Mouse (Mus musculus): ENCODE measurements at regions not wholly inside any gene's neighbourhood (a gene's known extent, or its start where the extent isn't known, plus 50 kb on each side); places are given as distances from the start of the nearest gene placed in this dataset.
A peak's percentile ranks its signal among the peaks of the same experiment; 100 is the strongest.

DNA sequence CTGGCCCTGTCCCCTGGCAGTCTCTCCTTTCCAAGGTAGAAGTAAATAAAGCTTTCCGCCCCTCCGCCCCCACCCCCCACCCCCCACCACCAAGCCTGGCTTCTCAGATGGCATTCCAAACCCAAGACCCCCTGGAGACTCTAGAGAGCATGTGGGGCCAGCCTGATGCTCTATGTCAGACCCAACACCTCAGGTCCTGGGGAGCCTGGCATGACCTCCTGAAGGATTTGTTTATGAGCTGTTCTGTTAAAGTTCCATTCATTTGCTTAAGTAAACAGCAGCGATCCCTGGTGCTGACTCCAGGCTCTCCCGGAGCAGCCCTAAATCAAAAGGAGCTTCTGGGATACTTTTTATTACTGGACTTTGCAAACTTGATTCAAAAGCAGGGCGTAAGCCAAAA is 137.3 kb upstream of the Hs3st3a1 start:
- Histone ChIP-seq H3K9me3 (replicated peaks; ENCODE audit: control insufficient read depth, low read length) (no peaks in the 10 kb centered on the region), H3K4me3 (ENCODE audit: low read depth, low read length) (no peak overlapping the region), H3K9ac (replicated peaks; ENCODE audit: low read depth, low read length) (no peak overlapping the region), H3K36me3 (replicated peaks; ENCODE audit: control insufficient read depth, insufficient read depth, low read length) (no peaks in the 10 kb centered on the region), H3K27ac (ENCODE audit: low read depth) (no peak overlapping the region), H3K4me1 (ENCODE audit: control insufficient read depth, insufficient read depth) (no peaks in the 10 kb centered on the region), H3K4me2 (ENCODE audit: low read depth, low read length) (no peak overlapping the region), H3K27me3 (ENCODE audit: control insufficient read depth, insufficient read depth, low read length) (0 out of 2 replicates have a peak, but pooled peaks cover 7% of the 10 kb centered on the region)
- TF ChIP-seq EP300 (IDR thresholded peaks at IDR 0.05; ENCODE audit: low read depth) (no peak), CTCF (IDR thresholded peaks at IDR 0.05; ENCODE audit: low read depth) (no peak)
- 24% methylated on average over 5 of the region's 5 CpGs for WGBS
- DNase-seq (ENCODE audit: low spot score) (no peak), ATAC-seq (ENCODE audit: insufficient read depth, low read depth) (no peak)

- no peak for ATAC-seq (ENCODE audit: insufficient read depth, low read depth)
- Histone ChIP-seq H3K27me3 (ENCODE audit: control insufficient read depth, insufficient read depth, low read length) (no peaks in the 10 kb centered on the region), H3K4me1 (ENCODE audit: control insufficient read depth, insufficient read depth) (no peaks in the 10 kb centered on the region), H3K9me3 (replicated peaks; ENCODE audit: control insufficient read depth, low read length) (no peaks in the 10 kb centered on the region), H3K9ac (replicated peaks; ENCODE audit: low read depth, low read length) (no peak overlapping the region), H3K27ac (ENCODE audit: low read depth) (no peak overlapping the region), H3K4me3 (ENCODE audit: low read depth, low read length) (no peak overlapping the region), H3K4me2 (ENCODE audit: low read depth, low read length) (no peak overlapping the region), H3K36me3 (replicated peaks; ENCODE audit: control insufficient read depth, insufficient read depth, low read length) (no peaks in the 10 kb centered on the region)
- DNase-seq (ENCODE audit: low spot score), result no peak
- WGBS, result 86% methylated on average over 3 of the region's 3 CpGs
- TF ChIP-seq EP300 (IDR thresholded peaks at IDR 0.05; ENCODE audit: low read depth) (no peak), CTCF (IDR thresholded peaks at IDR 0.05; ENCODE audit: low read depth) (no peak)
Measured at GRCm38 (mm10) chr11:64288236-64288635, 146.9 kb upstream of the Hs3st3a1 start.

GRCm38 (mm10) chr11:64287499-64287898 is 147.6 kb upstream of the Hs3st3a1 start:
- TF ChIP-seq CTCF (IDR thresholded peaks at IDR 0.05; ENCODE audit: low read depth), result no peak
- TF ChIP-seq EP300 (IDR thresholded peaks at IDR 0.05; ENCODE audit: low read depth), result no peak
- Histone ChIP-seq H3K27ac (ENCODE audit: low read depth) (no peak overlapping the region), H3K4me3 (ENCODE audit: low read depth, low read length) (no peak overlapping the region), H3K27me3 (ENCODE audit: control insufficient read depth, insufficient read depth, low read length) (no peaks in the 10 kb centered on the region), H3K9me3 (replicated peaks; ENCODE audit: control insufficient read depth, low read length) (no peaks in the 10 kb centered on the region), H3K36me3 (replicated peaks; ENCODE audit: control insufficient read depth, insufficient read depth, low read length) (no peaks in the 10 kb centered on the region), H3K9ac (replicated peaks; ENCODE audit: low read depth, low read length) (no peak overlapping the region), H3K4me2 (ENCODE audit: low read depth, low read length) (no peak overlapping the region), H3K4me1 (ENCODE audit: control insufficient read depth, insufficient read depth) (no peaks in the 10 kb centered on the region)
- DNase-seq (ENCODE audit: low spot score), result no peak
- ATAC-seq (ENCODE audit: insufficient read depth, low read depth), result no peak

DNA sequence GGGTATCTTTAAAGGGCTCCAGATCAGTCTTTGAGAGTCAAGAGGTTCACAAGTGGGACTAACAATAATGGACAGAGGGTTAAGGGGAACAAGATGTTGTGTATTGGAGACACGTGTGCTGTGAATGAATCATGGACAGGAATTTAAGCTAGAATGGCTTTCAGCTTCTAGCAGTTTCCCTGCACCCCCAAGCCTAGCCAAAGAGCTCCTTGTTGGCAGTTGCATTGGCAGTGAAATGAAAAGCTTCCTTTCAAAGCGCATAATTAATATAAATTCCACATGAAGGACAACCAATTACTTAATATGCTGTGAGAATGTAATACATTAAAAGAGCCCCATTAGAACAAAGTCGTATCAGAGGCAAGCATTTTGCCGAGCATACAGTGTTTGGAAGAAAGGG is 153.4 kb upstream of the Hs3st3a1 start:
- DNase-seq (ENCODE audit: low spot score) (no peak), ATAC-seq (ENCODE audit: insufficient read depth, low read depth) (no peak)
- H3K4me2 ChIP-seq (ENCODE audit: low read depth, low read length), result no peak overlapping the region
- H3K4me1 ChIP-seq (ENCODE audit: control insufficient read depth, insufficient read depth), result no peaks in the 10 kb centered on the region
- no peak for TF ChIP-seq CTCF (IDR thresholded peaks at IDR 0.05; ENCODE audit: low read depth)
- no peak for TF ChIP-seq EP300 (IDR thresholded peaks at IDR 0.05; ENCODE audit: low read depth)
- no peaks in the 10 kb centered on the region for H3K36me3 ChIP-seq (replicated peaks; ENCODE audit: control insufficient read depth, insufficient read depth, low read length)
- no peaks in the 10 kb centered on the region for H3K9me3 ChIP-seq (replicated peaks; ENCODE audit: control insufficient read depth, low read length)
- no peak overlapping the region for H3K9ac ChIP-seq (replicated peaks; ENCODE audit: low read depth, low read length)
- H3K27ac ChIP-seq (ENCODE audit: low read depth), result no peak overlapping the region
- 74% methylated on average over 4 of the region's 4 CpGs for WGBS
- no peak overlapping the region for H3K4me3 ChIP-seq (ENCODE audit: low read depth, low read length)
- H3K27me3 ChIP-seq (ENCODE audit: control insufficient read depth, insufficient read depth, low read length), result 0 out of 2 replicates have a peak, but pooled peaks cover 2% of the 10 kb centered on the region

DNA sequence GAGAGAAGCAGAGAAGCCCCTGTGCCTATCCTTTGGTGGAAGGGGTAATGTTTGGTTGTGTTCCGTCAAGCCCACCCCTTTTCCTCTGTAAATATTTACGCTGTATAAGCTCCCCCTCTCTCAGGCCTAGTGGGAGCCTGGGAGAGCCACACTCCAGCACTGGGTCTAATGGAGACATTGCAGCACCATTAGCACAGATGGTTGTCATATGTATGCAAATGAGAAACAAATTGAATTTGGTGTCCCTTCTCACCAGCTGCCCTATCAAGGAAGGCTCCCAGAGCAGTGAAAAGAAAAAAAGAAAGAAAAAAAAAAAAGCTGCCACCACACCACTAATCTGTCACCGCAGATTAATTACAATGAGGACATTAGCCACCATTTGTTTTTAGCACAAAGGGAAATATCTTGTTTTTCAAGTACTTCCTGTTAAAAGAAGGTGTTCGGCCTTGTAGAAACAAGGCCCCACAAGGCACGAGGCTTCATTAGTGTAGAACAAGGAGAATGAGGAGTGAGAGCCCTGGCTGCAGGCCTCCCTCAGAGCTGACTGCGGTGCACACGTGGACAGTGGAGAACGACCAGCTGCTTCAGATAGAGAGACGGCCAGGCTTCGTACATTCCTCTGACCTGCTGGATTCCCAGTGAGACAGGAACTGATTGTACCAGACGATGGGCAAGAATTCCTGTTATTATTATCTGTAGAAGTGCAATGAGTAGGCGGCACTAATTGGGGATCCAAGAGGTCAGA is 156.7 kb upstream of the Hs3st3a1 start:
- 28% methylated on average over 12 of the region's 12 CpGs for WGBS
- ATAC-seq (ENCODE audit: insufficient read depth, low read depth), result peak; percentile 68; the same call in 1 of the 2 replicates
- peak; percentile 24 for DNase-seq (ENCODE audit: low spot score)
- H3K27ac ChIP-seq (ENCODE audit: low read depth), result no peak overlapping the region
- H3K9me3 ChIP-seq (replicated peaks; ENCODE audit: control insufficient read depth, low read length), result no peaks in the 10 kb centered on the region
- TF ChIP-seq CTCF (IDR thresholded peaks at IDR 0.05; ENCODE audit: low read depth) (no peak), EP300 (IDR thresholded peaks at IDR 0.05; ENCODE audit: low read depth) (no peak)
- no peaks in the 10 kb centered on the region for H3K36me3 ChIP-seq (replicated peaks; ENCODE audit: control insufficient read depth, insufficient read depth, low read length)
- 0 out of 2 replicates have a peak, but pooled peaks cover 2% of the 10 kb centered on the region for H3K27me3 ChIP-seq (ENCODE audit: control insufficient read depth, insufficient read depth, low read length)
- no peaks in the 10 kb centered on the region for H3K4me1 ChIP-seq (ENCODE audit: control insufficient read depth, insufficient read depth)
- no peak overlapping the region for H3K4me2 ChIP-seq (ENCODE audit: low read depth, low read length)
- no peak overlapping the region for H3K9ac ChIP-seq (replicated peaks; ENCODE audit: low read depth, low read length)
- no peak overlapping the region for H3K4me3 ChIP-seq (ENCODE audit: low read depth, low read length)

DNA sequence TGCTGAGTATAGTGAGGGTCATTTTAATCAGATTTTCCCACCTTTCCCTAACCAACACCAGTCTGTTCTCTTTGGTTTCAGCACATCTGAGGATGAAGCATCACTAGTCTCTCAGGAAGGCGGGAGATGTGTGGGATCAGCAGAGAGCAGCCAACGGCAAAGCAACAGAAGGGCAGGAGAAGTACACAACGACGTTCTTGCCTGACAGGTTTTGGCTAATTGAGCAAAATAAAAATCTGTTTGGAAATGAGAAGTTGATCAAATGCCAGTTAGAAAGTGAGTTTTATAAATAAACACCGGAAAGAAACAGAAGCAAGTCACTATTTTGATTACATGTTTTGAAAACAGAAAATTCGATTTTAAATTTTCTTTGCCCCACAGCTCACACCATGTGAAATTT is 161.4 kb upstream of the Hs3st3a1 start:
- H3K4me2 ChIP-seq (ENCODE audit: low read depth, low read length), result no peak overlapping the region
- no peaks in the 10 kb centered on the region for H3K4me1 ChIP-seq (ENCODE audit: control insufficient read depth, insufficient read depth)
- no peak overlapping the region for H3K9ac ChIP-seq (replicated peaks; ENCODE audit: low read depth, low read length)
- H3K4me3 ChIP-seq (ENCODE audit: low read depth, low read length), result no peak overlapping the region
- TF ChIP-seq CTCF (IDR thresholded peaks at IDR 0.05; ENCODE audit: low read depth) (no peak), EP300 (IDR thresholded peaks at IDR 0.05; ENCODE audit: low read depth) (no peak)
- no peak overlapping the region for H3K27ac ChIP-seq (ENCODE audit: low read depth)
- H3K27me3 ChIP-seq (ENCODE audit: control insufficient read depth, insufficient read depth, low read length), result 0 out of 2 replicates have a peak, but pooled peaks cover 2% of the 10 kb centered on the region
- H3K9me3 ChIP-seq (replicated peaks; ENCODE audit: control insufficient read depth, low read length), result no peaks in the 10 kb centered on the region
- no peaks in the 10 kb centered on the region for H3K36me3 ChIP-seq (replicated peaks; ENCODE audit: control insufficient read depth, insufficient read depth, low read length)
- no peak for DNase-seq (ENCODE audit: low spot score)
- 83% methylated on average over 6 of the region's 6 CpGs for WGBS
- no peak for ATAC-seq (ENCODE audit: insufficient read depth, low read depth)
